Mouse (Mus musculus) liver, embryonic 14.5 days (tissue): ENCODE results near the gene Ahnak.

Experiments
- CTCF ChIP-seq: IDR thresholded peaks from 2 replicates; pipeline ENCODE4 v1.5.1; 2016; ENCODE audit warnings: antibody characterized with exemption, low read depth, control low read depth
- EP300 ChIP-seq: IDR thresholded peaks from 2 replicates; pipeline ENCODE4 v1.6.1; 2016; ENCODE audit warnings: antibody characterized with exemption, low read depth

DNA sequence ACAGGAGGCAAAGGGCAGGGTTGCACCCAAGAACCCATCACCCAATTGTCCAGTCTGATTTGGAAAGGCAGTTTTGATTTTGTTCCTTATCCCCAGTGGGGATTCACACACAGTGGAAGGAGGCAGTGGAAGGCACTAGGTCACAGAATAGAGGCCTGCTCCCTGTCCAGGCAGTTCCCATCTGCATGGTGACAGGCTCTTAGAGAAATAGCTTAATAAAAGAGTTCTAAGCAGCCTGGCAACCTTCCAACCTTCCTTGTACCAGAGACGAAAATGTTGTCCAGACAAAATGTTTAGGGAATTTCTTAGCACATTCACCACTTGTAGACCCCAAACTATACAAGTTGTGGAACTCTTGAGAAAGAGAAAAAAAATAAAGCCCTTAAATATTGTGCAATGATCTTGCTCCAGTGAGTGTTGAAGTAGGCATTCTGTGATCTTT is 58.9 kb downstream of the Ahnak start:
- TF ChIP-seq EP300 (no peak), CTCF (no peak)
